Mouse (Mus musculus) olfactory bulb, adult 2 months (tissue): ENCODE measurements around the gene Amer2. TPM values are rescaled to one million over a fixed set of nuclear protein-coding genes. Genes with fewer than 3 reads are reported as not detected.

ENCODE experiments used
- H3K27ac ChIP-seq: fragments of 200-500 bp; 2 replicates; pipeline ENCODE4 v1.5.1; 2012; ENCODE audit warnings: low read depth, low read length; ENCODE audit not compliant: insufficient read depth
- H3K4me1 ChIP-seq: fragments of 200-500 bp; 2 replicates; pipeline ENCODE4 v1.6.1; 2012; ENCODE audit warnings: low read length; ENCODE audit not compliant: control insufficient read depth, insufficient read depth
- H3K4me3 ChIP-seq: fragments of 200-500 bp; 2 replicates; pipeline ENCODE4 v1.5.1; 2012; ENCODE audit warnings: mild to moderate bottlenecking, low read depth, low read length, moderate library complexity; ENCODE audit not compliant: insufficient read depth
- CTCF ChIP-seq: fragments of 200-500 bp; IDR thresholded peaks from 2 replicates; pipeline ENCODE4 v1.5.1; 2012; ENCODE audit warnings: low read depth, mild to moderate bottlenecking, low read length, moderate library complexity; ENCODE audit not compliant: insufficient read depth
- POLR2A ChIP-seq: fragments of 200-500 bp; IDR thresholded peaks from 2 replicates; pipeline ENCODE4 v1.6.1; 2012; ENCODE audit warnings: mild to moderate bottlenecking, low read depth, low read length, moderate library complexity; ENCODE audit not compliant: insufficient read depth
- WGBS: fragments of 180-500 bp; shearing (Covaris S2); methylation state at CpG from one replicate; pipeline ENCODE4 v1.1.7; 2018; 5-methylcytosine and 5-hydroxymethylcytosine counted together
- polyA plus RNA-seq: library from polyadenylated mRNA; stranded (reverse); fragments of >200 nt; gene quantifications from 2 replicates; pipeline ENCODE4 v1.2.4, GENCODE M21; 2012; ENCODE audit warnings: low replicate concordance; ENCODE audit not compliant: missing spikeins, insufficient read depth, insufficient read length

Amer2 gene
- polyA plus RNA-seq, 1 experiment: not detected

GRCm38 (mm10) chr14:60369667-60370315 lies 3.3 kb upstream of the Amer2 start:
- no peak overlapping the region for H3K27ac ChIP-seq
- 67% methylated on average over 5 of the region's 5 CpGs for WGBS
- H3K4me3 ChIP-seq: no peak overlapping the region
- no peaks in the 10 kb centered on the region for H3K4me1 ChIP-seq
- no peak for TF ChIP-seq POLR2A
- TF ChIP-seq CTCF: no peak

GRCm38 (mm10) chr14:60377107-60377506 lies 4.0 kb downstream of the Amer2 start:
- H3K27ac ChIP-seq: peak overlapping the region; percentile 87; the same call in 1 of the 2 replicates
- H3K4me3 ChIP-seq: no peak overlapping the region
- peaks cover 8% of the 10 kb centered on the region; the same call in 1 of the 2 replicates for H3K4me1 ChIP-seq
- 93% methylated on average over 2 of the region's 2 CpGs for WGBS
- TF ChIP-seq CTCF: no peak
- no peak for TF ChIP-seq POLR2A

GRCm38 (mm10) chr14:60377546-60377945 lies 4.5 kb downstream of the Amer2 start:
- peak overlapping the region; percentile 87 for H3K27ac ChIP-seq
- WGBS: 13% methylated on average over 10 of the region's 10 CpGs
- TF ChIP-seq POLR2A: no peak
- TF ChIP-seq CTCF: no peak

GRCm38 (mm10) chr14:60378057-60378565 lies 5.1 kb downstream of the Amer2 start:
- Histone ChIP-seq H3K27ac (peak overlapping the region; percentile 87), H3K4me1 (peaks cover 8% of the 10 kb centered on the region; the same call in 1 of the 2 replicates), H3K4me3 (peak overlapping the region; percentile 65)
- TF ChIP-seq CTCF: no peak
- TF ChIP-seq POLR2A: peak; percentile 85
- WGBS: under 1% methylated on average over 53 of the region's 53 CpGs

More at GRCm38 (mm10) chr14:60377546-60377945, 4.5 kb downstream of the Amer2 start:
- H3K4me3 ChIP-seq: peak overlapping the region; percentile 65
- peaks cover 8% of the 10 kb centered on the region; the same call in 1 of the 2 replicates for H3K4me1 ChIP-seq

GRCm38 (mm10) chr14:60378566-60379322 lies 5.7 kb downstream of the Amer2 start:
- H3K4me3 ChIP-seq: peak overlapping the region; percentile 65
- H3K4me1 ChIP-seq: peaks cover 9% of the 10 kb centered on the region
- TF ChIP-seq POLR2A: no peak
- TF ChIP-seq CTCF: no peak
- under 1% methylated on average over 76 of the region's 77 CpGs for WGBS
- peak overlapping the region; percentile 87 for H3K27ac ChIP-seq

GRCm38 (mm10) chr14:60379323-60379957 lies 6.4 kb downstream of the Amer2 start:
- H3K27ac ChIP-seq: peak overlapping the region; percentile 87
- WGBS: 23% methylated on average over 20 of the region's 20 CpGs
- peak overlapping the region; percentile 65 for H3K4me3 ChIP-seq
- H3K4me1 ChIP-seq: peaks cover 13% of the 10 kb centered on the region
- TF ChIP-seq CTCF (no peak), POLR2A (no peak)

- TF ChIP-seq POLR2A (no peak), CTCF (no peak)
- 33% methylated on average over 8 of the region's 8 CpGs for WGBS
- peak overlapping the region; percentile 87 for H3K27ac ChIP-seq
- H3K4me3 ChIP-seq: peak overlapping the region; percentile 65
- H3K4me1 ChIP-seq: peaks cover 14% of the 10 kb centered on the region
Measured at GRCm38 (mm10) chr14:60379958-60380330, 6.9 kb downstream of the Amer2 start.

- Histone ChIP-seq H3K4me3 (peak overlapping the region; percentile 33), H3K27ac (no peak overlapping the region), H3K4me1 (peaks cover 17% of the 10 kb centered on the region)
- TF ChIP-seq POLR2A (no peak), CTCF (no peak)
- WGBS: 22% methylated on average over 4 of the region's 4 CpGs
Measured at GRCm38 (mm10) chr14:60381671-60382070, 8.6 kb downstream of the Amer2 start.
